Mouse (Mus musculus): ENCODE data around the gene Fam240b. TPM values are rescaled to one million over a fixed set of nuclear protein-coding genes. Genes with fewer than 3 reads are reported as not detected.

Gene Fam240b
- not detected in 2 replicates for polyA plus RNA-seq (2015; fragmentation: Nextera tagmentation; extraction: Ambion mirVana)

DNA sequence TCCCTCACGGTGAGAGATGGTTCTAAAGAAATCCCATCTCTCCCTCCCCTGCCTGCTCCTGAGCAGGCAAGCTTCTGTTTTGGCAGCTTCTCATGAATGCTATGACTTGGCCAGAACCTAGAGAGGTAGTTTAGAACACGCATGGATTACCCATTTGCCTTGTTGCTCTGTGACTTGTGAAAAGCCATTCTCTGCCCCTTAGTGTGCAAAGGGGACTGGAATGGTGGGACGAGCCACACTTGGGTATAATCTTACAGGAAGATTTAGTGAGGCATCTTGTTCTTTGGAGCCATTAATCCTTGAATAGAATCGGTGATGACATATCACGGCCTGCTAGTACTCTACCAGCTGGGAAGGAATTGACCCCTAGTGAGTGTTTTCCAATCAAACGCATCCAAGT lies at the start of gene Fam240b:
Fam240b (minus strand) TSS at position 101 of the 400 bp plus-strand sequence.
- no peak within 1 kb of the TSS for H3K27ac ChIP-seq (replicated peaks)
- no peaks in the 10 kb centered on the region for H3K27me3 ChIP-seq
- H3K4me3 ChIP-seq (replicated peaks): no peak within 1 kb of the TSS
- H3K9ac ChIP-seq: no peak within 1 kb of the TSS
- ATAC-seq (ENCODE audit: insufficient number of reproducible peaks, low FRiP score, low TSS enrichment, low read depth): no peak
- WGBS: 85% methylated on average over 6 of the region's 6 CpGs
- H3K36me3 ChIP-seq: no peaks in the 10 kb centered on the region
- no peaks in the 10 kb centered on the region for H3K9me3 ChIP-seq (replicated peaks)
- H3K4me2 ChIP-seq (replicated peaks): no peak within 1 kb of the TSS
- no peaks in the 10 kb centered on the region for H3K4me1 ChIP-seq

DNA sequence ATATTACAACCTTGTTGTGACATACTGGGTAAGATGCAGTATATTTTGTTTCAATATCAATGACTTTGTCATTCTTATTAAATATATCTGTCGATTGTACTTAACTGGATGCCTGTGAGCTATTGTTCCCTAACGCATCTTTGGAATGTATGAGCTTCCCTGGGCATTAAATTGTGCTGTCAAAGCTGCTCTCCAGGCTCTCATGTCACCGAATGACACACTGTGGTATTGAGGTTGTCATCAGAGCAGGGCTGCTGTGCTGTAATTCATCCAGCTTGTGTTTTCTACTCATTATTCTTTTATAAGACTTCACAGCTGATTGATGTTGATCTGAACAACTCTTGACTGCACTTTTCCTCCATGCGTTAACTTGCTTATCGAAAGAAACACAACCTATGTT lies 32.5 kb upstream of the Fam240b start:
- H3K4me2 ChIP-seq (replicated peaks): no peak overlapping the region
- 71% methylated on average over 5 of the region's 5 CpGs for WGBS
- no peak overlapping the region for H3K4me3 ChIP-seq (replicated peaks)
- no peaks in the 10 kb centered on the region for H3K9me3 ChIP-seq (replicated peaks)
- no peaks in the 10 kb centered on the region for H3K4me1 ChIP-seq
- ATAC-seq (ENCODE audit: insufficient number of reproducible peaks, low FRiP score, low TSS enrichment, low read depth): no peak
- no peaks in the 10 kb centered on the region for H3K36me3 ChIP-seq
- no peak overlapping the region for H3K27ac ChIP-seq (replicated peaks)
- no peak overlapping the region for H3K9ac ChIP-seq
- H3K27me3 ChIP-seq: no peaks in the 10 kb centered on the region

DNA sequence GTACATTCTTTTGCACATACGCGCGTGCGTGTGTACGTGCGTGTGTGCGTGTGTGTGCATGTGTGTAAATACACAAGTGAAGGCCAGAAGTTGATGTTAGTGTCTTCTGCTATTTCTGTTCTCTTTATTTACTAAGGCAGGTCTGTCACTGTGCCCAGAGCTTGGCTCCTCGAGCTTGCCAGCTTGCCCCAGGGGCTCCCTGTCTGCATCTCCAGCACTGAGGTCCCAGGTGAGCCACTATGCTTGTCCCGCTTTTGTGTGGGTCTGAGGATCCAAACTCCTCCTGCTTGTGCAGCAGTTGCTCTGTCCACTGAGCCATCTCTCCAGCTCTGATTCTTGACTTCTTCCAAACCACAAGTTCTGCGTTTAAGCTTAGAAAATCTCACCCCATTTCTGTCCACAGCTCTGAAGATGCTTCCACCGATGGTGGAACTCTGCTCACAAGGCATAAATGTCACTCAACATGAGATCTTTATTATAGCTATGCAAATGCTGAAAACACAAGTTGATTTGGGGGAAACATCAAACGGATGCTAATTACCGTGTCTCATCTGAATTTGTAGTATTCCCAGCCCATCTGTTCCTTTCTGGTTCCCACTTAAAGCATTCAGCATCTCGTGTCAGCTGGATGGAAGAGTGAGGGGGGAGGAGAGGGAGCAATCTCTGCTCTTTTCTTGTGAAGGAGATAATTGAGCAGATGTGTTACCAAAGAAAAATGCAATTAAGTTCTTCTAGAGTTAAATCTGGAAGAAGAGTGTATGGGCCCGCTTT lies 29.1 kb upstream of the Fam240b start:
- Histone ChIP-seq H3K9ac (no peak overlapping the region), H3K4me3 (replicated peaks) (no peak overlapping the region), H3K4me1 (no peaks in the 10 kb centered on the region), H3K4me2 (replicated peaks) (no peak overlapping the region), H3K9me3 (replicated peaks) (no peaks in the 10 kb centered on the region), H3K27ac (replicated peaks) (no peak overlapping the region), H3K36me3 (no peaks in the 10 kb centered on the region), H3K27me3 (no peaks in the 10 kb centered on the region)
- WGBS: 72% methylated on average over 15 of the region's 15 CpGs
- no peak for ATAC-seq (ENCODE audit: insufficient number of reproducible peaks, low FRiP score, low TSS enrichment, low read depth)

DNA sequence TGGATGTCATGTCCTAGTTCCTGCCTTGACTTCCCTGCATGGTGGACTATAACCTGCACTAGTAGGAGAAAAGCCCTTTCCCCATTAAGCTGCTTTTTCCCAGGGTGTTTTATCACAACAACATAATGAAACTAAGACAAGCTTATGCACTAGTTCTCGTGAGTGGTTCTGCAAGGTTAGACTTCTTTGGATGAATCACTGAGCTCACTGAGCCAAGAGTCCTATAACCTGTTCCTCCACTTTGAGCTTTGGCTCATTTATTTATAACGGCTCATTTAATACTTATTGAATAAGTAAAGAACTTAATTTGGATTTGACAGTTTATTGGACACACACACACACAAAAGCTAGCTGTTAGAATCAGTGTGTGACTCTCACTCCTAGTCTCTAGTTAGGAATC lies 16.7 kb upstream of the Fam240b start:
- WGBS: 63% methylated on average over 2 of the region's 2 CpGs
- H3K27ac ChIP-seq (replicated peaks): no peak overlapping the region
- H3K9ac ChIP-seq: no peak overlapping the region
- no peaks in the 10 kb centered on the region for H3K4me1 ChIP-seq
- ATAC-seq (ENCODE audit: insufficient number of reproducible peaks, low FRiP score, low TSS enrichment, low read depth): no peak
- no peak overlapping the region for H3K4me3 ChIP-seq (replicated peaks)
- no peaks in the 10 kb centered on the region for H3K36me3 ChIP-seq
- no peaks in the 10 kb centered on the region for H3K9me3 ChIP-seq (replicated peaks)
- H3K27me3 ChIP-seq: no peaks in the 10 kb centered on the region
- no peak overlapping the region for H3K4me2 ChIP-seq (replicated peaks)

DNA sequence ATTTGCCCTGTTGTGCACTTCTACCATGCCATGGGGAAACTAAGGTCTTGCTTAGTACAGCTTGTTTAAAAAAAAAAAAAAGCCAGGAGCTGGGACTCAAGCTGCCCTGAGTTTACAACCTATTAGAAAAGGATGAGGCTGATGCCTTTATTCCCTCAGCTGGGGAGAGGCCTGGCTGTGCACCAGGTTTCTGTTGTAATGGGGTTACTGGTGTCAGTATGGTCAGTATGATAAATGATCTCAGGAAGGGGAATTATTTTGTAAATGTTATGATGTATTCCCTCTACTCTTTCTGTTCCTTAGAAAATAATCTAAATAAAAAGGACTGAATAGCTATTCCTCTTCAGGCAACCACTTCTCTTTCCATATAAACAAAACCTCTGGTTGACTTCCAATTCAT lies 14.0 kb upstream of the Fam240b start:
- Histone ChIP-seq H3K9me3 (replicated peaks) (no peaks in the 10 kb centered on the region), H3K4me1 (no peaks in the 10 kb centered on the region), H3K27ac (replicated peaks) (no peak overlapping the region), H3K27me3 (no peaks in the 10 kb centered on the region), H3K4me2 (replicated peaks) (no peak overlapping the region), H3K36me3 (no peaks in the 10 kb centered on the region), H3K4me3 (replicated peaks) (no peak overlapping the region), H3K9ac (no peak overlapping the region)
- ATAC-seq (ENCODE audit: insufficient number of reproducible peaks, low FRiP score, low TSS enrichment, low read depth): no peak

DNA sequence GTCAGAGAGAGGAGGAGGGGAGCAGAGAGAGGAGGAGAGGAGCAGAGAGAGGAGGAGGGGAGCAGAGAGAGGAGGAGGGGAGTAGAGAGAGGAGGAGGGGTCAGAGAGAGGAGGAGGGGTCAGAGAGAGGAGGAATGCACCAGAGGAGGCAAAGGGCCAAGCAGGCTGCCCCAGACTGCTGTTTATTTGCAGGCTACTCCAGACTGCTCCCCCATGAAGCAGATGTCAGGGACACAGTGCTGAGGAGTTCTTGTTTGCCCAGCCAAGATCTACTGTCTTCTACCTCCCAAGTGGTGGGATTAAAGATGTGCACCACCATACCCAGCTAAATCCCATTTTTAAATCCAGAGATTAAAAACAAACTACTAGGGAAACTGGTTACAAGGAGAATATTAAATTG lies 9.8 kb upstream of the Fam240b start:
- ATAC-seq (ENCODE audit: insufficient number of reproducible peaks, low FRiP score, low TSS enrichment, low read depth): no peak
- Histone ChIP-seq H3K36me3 (no peaks in the 10 kb centered on the region), H3K27me3 (no peaks in the 10 kb centered on the region), H3K4me1 (no peaks in the 10 kb centered on the region), H3K4me3 (replicated peaks) (no peak overlapping the region), H3K27ac (replicated peaks) (no peak overlapping the region), H3K9me3 (replicated peaks) (no peaks in the 10 kb centered on the region), H3K4me2 (replicated peaks) (no peak overlapping the region), H3K9ac (no peak overlapping the region)

DNA sequence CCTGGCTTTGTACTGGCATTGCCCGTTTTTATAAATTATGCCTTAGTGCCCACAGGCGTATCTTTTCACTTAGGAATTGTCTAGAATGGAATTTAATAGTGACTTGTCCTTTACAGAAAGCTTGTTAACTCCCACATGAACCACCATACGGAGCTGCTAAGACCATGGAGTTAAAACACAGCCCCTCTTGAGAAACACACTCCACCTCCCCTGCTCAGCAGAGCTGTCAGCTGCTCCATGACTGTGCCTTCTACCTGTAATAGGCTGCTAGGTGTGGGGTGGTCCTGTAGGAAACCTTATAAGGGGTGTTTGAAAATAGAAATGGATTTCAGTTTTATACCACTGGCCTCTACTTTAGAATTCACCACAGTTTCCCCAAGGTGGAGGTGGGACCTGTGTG lies 5.2 kb upstream of the Fam240b start:
- no peak overlapping the region for H3K4me3 ChIP-seq (replicated peaks)
- H3K36me3 ChIP-seq: no peaks in the 10 kb centered on the region
- no peak overlapping the region for H3K4me2 ChIP-seq (replicated peaks)
- ATAC-seq (ENCODE audit: insufficient number of reproducible peaks, low FRiP score, low TSS enrichment, low read depth): no peak
- no peaks in the 10 kb centered on the region for H3K27me3 ChIP-seq
- WGBS: 68% methylated on average over 3 of the region's 3 CpGs
- no peaks in the 10 kb centered on the region for H3K9me3 ChIP-seq (replicated peaks)
- no peak overlapping the region for H3K27ac ChIP-seq (replicated peaks)
- H3K9ac ChIP-seq: no peak overlapping the region
- no peaks in the 10 kb centered on the region for H3K4me1 ChIP-seq

DNA sequence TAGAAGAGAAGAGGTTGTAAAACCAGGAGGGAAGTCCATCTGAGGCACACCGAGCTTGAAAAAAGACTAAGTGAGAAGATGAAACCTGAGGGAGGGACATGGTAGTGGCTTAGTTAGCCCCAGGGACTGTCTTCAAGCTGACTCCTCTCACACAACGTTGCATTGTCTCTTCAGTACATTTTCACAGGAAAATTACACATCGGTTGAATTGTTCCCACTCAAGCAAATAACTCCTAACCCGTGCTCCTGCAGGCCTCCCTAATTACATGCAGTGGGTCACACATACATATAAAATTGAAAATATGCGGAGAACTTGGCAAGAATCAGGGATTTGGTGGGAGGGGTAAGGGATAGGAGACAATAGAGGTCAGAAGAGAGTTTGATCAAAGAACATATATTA lies 4.0 kb downstream of the Fam240b start:
- WGBS: 41% methylated on average over 5 of the region's 5 CpGs
- Histone ChIP-seq H3K27ac (replicated peaks) (no peak overlapping the region), H3K4me3 (replicated peaks) (no peak overlapping the region), H3K9ac (no peak overlapping the region), H3K36me3 (no peaks in the 10 kb centered on the region), H3K4me2 (replicated peaks) (no peak overlapping the region), H3K4me1 (no peaks in the 10 kb centered on the region), H3K9me3 (replicated peaks) (no peaks in the 10 kb centered on the region), H3K27me3 (no peaks in the 10 kb centered on the region)
- ATAC-seq (ENCODE audit: insufficient number of reproducible peaks, low FRiP score, low TSS enrichment, low read depth): no peak

DNA sequence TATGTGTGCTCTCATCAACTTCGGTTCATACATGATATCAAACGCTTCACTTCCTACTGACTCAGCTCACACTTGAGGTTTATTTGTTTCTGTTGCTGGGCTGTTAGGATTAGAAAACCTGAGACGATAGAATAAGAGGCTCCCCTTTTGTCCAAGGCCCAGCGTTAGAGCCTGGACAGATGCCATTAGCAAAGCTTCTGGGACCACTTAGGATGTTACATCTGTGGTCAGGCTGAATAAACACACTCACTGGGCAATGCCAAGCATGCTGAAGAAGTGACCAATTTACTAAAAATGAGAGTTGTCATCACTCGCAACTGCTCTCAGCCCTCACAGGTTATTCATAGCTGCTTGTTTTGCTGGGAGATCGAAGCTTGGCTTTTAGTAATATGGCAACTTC lies 7.7 kb downstream of the Fam240b start:
- Histone ChIP-seq H3K9me3 (replicated peaks) (no peaks in the 10 kb centered on the region), H3K9ac (no peak overlapping the region), H3K4me1 (no peaks in the 10 kb centered on the region), H3K4me2 (replicated peaks) (no peak overlapping the region), H3K27me3 (no peaks in the 10 kb centered on the region), H3K27ac (replicated peaks) (no peak overlapping the region), H3K36me3 (no peaks in the 10 kb centered on the region), H3K4me3 (replicated peaks) (no peak overlapping the region)
- WGBS: 69% methylated on average over 6 of the region's 6 CpGs
- no peak for ATAC-seq (ENCODE audit: insufficient number of reproducible peaks, low FRiP score, low TSS enrichment, low read depth)

DNA sequence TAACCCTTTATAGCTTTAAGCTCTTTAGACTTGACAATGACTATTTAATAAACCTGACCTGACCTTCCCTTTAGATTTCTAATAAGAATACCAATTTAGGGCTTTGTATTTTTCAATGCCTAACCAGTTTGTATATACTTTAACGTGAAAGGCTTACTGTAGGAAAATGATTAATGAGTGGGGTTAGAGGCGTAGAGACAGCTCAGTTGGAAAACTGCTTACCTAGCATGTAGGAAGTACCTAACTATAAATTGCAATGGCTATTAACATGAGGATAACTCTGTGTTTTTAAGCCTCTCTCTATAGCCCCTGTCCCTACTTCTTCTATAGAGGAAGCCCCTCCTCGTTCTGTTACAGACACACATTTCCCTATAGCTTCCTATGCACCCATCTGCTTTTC lies 17.6 kb downstream of the Fam240b start:
- Histone ChIP-seq H3K9me3 (replicated peaks) (no peaks in the 10 kb centered on the region), H3K27ac (replicated peaks) (no peak overlapping the region), H3K9ac (no peak overlapping the region), H3K4me3 (replicated peaks) (no peak overlapping the region), H3K4me2 (replicated peaks) (no peak overlapping the region), H3K4me1 (no peaks in the 10 kb centered on the region), H3K27me3 (no peaks in the 10 kb centered on the region), H3K36me3 (no peaks in the 10 kb centered on the region)
- WGBS: 73% methylated on average over 3 of the region's 3 CpGs
- ATAC-seq (ENCODE audit: insufficient number of reproducible peaks, low FRiP score, low TSS enrichment, low read depth): no peak

DNA sequence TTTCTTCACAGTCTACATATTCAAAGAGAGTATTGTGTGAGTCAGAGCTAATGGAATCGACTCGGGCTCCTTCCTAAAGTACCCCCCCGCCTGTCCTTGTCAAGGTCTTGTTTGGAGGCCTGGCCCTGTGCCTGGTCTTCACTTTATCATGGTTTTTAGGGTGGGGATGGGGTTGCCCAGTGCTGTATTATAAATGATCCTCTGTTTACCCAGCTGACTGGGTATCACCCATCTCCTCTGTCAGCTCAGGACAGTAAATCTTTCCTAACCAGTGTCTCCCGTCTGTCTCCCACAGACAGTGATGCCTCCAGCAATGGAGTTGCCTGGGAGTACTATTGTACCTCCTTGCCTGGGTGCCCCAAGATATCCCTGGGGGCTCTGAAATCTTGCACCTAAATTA lies 19.6 kb downstream of the Fam240b start:
- no peak overlapping the region for H3K4me2 ChIP-seq (replicated peaks)
- no peak overlapping the region for H3K9ac ChIP-seq
- H3K4me3 ChIP-seq (replicated peaks): no peak overlapping the region
- no peaks in the 10 kb centered on the region for H3K36me3 ChIP-seq
- WGBS: 63% methylated on average over 4 of the region's 4 CpGs
- H3K27me3 ChIP-seq: no peaks in the 10 kb centered on the region
- H3K27ac ChIP-seq (replicated peaks): no peak overlapping the region
- H3K9me3 ChIP-seq (replicated peaks): no peaks in the 10 kb centered on the region
- H3K4me1 ChIP-seq: no peaks in the 10 kb centered on the region
- no peak for ATAC-seq (ENCODE audit: insufficient number of reproducible peaks, low FRiP score, low TSS enrichment, low read depth)

DNA sequence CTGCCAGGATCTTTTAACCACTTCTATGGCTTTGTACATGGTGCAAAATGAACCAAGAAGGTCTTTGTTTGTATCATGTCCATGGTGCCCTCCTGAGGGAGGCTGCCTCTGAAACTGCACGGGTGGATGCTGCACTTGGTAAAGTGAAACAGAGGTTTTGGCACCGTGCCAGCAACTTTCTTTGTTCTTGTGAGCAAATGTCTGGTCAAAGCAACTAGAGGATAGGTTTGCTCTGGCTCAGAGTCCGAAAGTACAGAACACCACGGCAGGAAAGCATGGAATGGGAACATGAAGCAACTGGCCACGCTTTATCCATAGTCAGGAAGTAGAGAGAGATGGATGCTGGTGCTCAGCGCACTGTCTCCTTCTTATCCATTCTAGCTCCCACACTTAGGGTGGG lies 29.7 kb downstream of the Fam240b start:
- no peak overlapping the region for H3K9ac ChIP-seq
- no peaks in the 10 kb centered on the region for H3K36me3 ChIP-seq
- no peak overlapping the region for H3K27ac ChIP-seq (replicated peaks)
- no peak for ATAC-seq (ENCODE audit: insufficient number of reproducible peaks, low FRiP score, low TSS enrichment, low read depth)
- no peak overlapping the region for H3K4me2 ChIP-seq (replicated peaks)
- WGBS: 50% methylated on average over 6 of the region's 6 CpGs
- H3K4me1 ChIP-seq: no peaks in the 10 kb centered on the region
- H3K27me3 ChIP-seq: no peaks in the 10 kb centered on the region
- no peaks in the 10 kb centered on the region for H3K9me3 ChIP-seq (replicated peaks)
- no peak overlapping the region for H3K4me3 ChIP-seq (replicated peaks)
